12 mouse cellular contexts compared by ENCODE assay signal in genomic region chr14:122472647-122473046, GRCm38 (mm10). TPM values are rescaled to one million over a fixed set of nuclear protein-coding genes. Genes with fewer than 3 reads are reported as not detected.
DNase-seq lines count a peak whose midpoint lies in the region; ATAC-seq and TF ChIP-seq lines count a peak whose summit lies in the region.
"Had no signal": no experiment of that assay in that cellular context is flagged by ENCODE, and none has a peak within 500 bp of the region (broad histone marks: within the 10 kb centered on the region; RNA-seq: fewer than 3 reads in every experiment).

No protein-coding gene starts in this region.

- peaks cover 6% of the 10 kb centered on the region; the same call in 1 of the 2 replicates for H3K36me3 ChIP-seq in ES-E14 (ENCODE audit: control insufficient read depth, insufficient read depth, low read length, poor library complexity, severe bottlenecking)
- H3K36me3 ChIP-seq in embryonic facial prominence, embryonic 11.5 days (replicated peaks; ENCODE audit: control insufficient read depth, insufficient read depth, low read depth, low read length): no peaks in the 10 kb centered on the region
- H3K36me3 ChIP-seq in hindbrain, embryonic 15.5 days: no peaks in the 10 kb centered on the region
- H3K36me3 ChIP-seq in midbrain, postnatal 0 days (ENCODE audit: insufficient read depth, low read length): no peaks in the 10 kb centered on the region
- H3K36me3 ChIP-seq in kidney, adult 2 months (ENCODE audit: control insufficient read depth, insufficient read depth, low read length): no peaks in the 10 kb centered on the region
- H3K36me3 ChIP-seq: heart, embryonic 13.5 days; lung, embryonic 15.5 days had no signal

- no peak overlapping the region; a peak in 1 of 4 replicates for H3K4me3 ChIP-seq in ES-E14 (ENCODE audit: insufficient read depth in 1 of 2, low read depth in 1 of 2, low read length in 2 of 2, poor library complexity in 1 of 2, severe bottlenecking in 1 of 2)
- H3K4me3 ChIP-seq in embryonic facial prominence, embryonic 11.5 days (ENCODE audit: low read depth, low read length): no peak overlapping the region
- peak overlapping the region; percentile 55 for H3K4me3 ChIP-seq in hindbrain, embryonic 15.5 days
- no peak overlapping the region; the same call in 1 of the 2 replicates for H3K4me3 ChIP-seq in midbrain, postnatal 0 days (ENCODE audit: low read depth, low read length)
- no peak overlapping the region for H3K4me3 ChIP-seq in kidney, adult 2 months (ENCODE audit: insufficient read depth, low read depth, low read length)
- H3K4me3 ChIP-seq: heart, embryonic 13.5 days; lung, embryonic 15.5 days had no signal

- H3K9me3 ChIP-seq in ES-E14 (ENCODE audit: control insufficient read depth, insufficient read depth, low read depth, low read length): no peaks in the 10 kb centered on the region
- no peaks in the 10 kb centered on the region for H3K9me3 ChIP-seq in embryonic facial prominence, embryonic 11.5 days (replicated peaks; ENCODE audit: control insufficient read depth, low read length)
- no peaks in the 10 kb centered on the region for H3K9me3 ChIP-seq in hindbrain, embryonic 15.5 days
- H3K9me3 ChIP-seq in midbrain, postnatal 0 days (ENCODE audit: low read length): no peaks in the 10 kb centered on the region
- H3K9me3 ChIP-seq: heart, embryonic 13.5 days; lung, embryonic 15.5 days had no signal

- H3K27me3 ChIP-seq in embryonic facial prominence, embryonic 11.5 days (ENCODE audit: control insufficient read depth, insufficient read depth, low read length): peaks cover 60% of the 10 kb centered on the region
- peaks cover 46% of the 10 kb centered on the region for H3K27me3 ChIP-seq in hindbrain, embryonic 15.5 days
- H3K27me3 ChIP-seq in midbrain, postnatal 0 days (ENCODE audit: insufficient read depth, low read length): peaks cover 28% of the 10 kb centered on the region
- H3K27me3 ChIP-seq in kidney, adult 2 months (replicated peaks; ENCODE audit: control insufficient read depth, insufficient read depth, low read length): peaks cover 19% of the 10 kb centered on the region

- H3K4me1 ChIP-seq in ES-E14 (ENCODE audit: control insufficient read depth in 2 of 2, insufficient read depth in 2 of 2, low read length in 2 of 2, poor library complexity in 1 of 2): peaks cover 2 to 3% of the 10 kb centered on the region in 2 experiments; a peak in 1 of 4 replicates
- H3K4me1 ChIP-seq in embryonic facial prominence, embryonic 11.5 days (ENCODE audit: control insufficient read depth, insufficient read depth, low read length): peaks cover 6% of the 10 kb centered on the region
- peaks cover 15% of the 10 kb centered on the region for H3K4me1 ChIP-seq in hindbrain, embryonic 15.5 days (replicated peaks)
- no peaks in the 10 kb centered on the region for H3K4me1 ChIP-seq in midbrain, postnatal 0 days (ENCODE audit: insufficient read depth, low read length)
- no peaks in the 10 kb centered on the region for H3K4me1 ChIP-seq in kidney, adult 2 months (ENCODE audit: control insufficient read depth, insufficient read depth, low read length)

- WGBS in embryonic facial prominence, embryonic 11.5 days: 3% methylated on average over 5 of the region's 5 CpGs
- WGBS in hindbrain, embryonic 15.5 days: 14% methylated on average over 5 of the region's 5 CpGs
- WGBS in midbrain, postnatal 0 days: 16% methylated on average over 5 of the region's 5 CpGs
- 4% methylated on average over 5 of the region's 5 CpGs for WGBS in kidney, adult 2 months

- no peak for TF ChIP-seq POLR2A in kidney, adult 2 months (IDR thresholded peaks at IDR 0.05; ENCODE audit: low read depth, low read length)

- in situ Hi-C loops in ES-E14 (cut with MboI; ENCODE audit: low sequenced_read_pairs in 2 of 2, unreplicated experiment in 2 of 2): no loop called here

- ATAC-seq in embryonic facial prominence, embryonic 11.5 days (replicated peaks; ENCODE audit: insufficient number of reproducible peaks, low FRiP score, low TSS enrichment, low read depth): no peak
- ATAC-seq in hindbrain, embryonic 15.5 days (ENCODE audit: low FRiP score, low read depth): no peak
- ATAC-seq in midbrain, postnatal 0 days (ENCODE audit: low FRiP score): no peak
- ATAC-seq: activated CD4-positive, CD25-positive, alpha-beta regulatory T cell, adult 4 months had no signal

- TF ChIP-seq CTCF in midbrain, postnatal 0 days (IDR thresholded peaks at IDR 0.05): no peak
- no peak for TF ChIP-seq CTCF in kidney, adult 2 months (conservative IDR thresholded peaks at IDR 0.05; ENCODE audit: insufficient read depth, insufficient read length, low read depth, low read length)

- no peak overlapping the region for H3K4me2 ChIP-seq in embryonic facial prominence, embryonic 11.5 days (ENCODE audit: low read depth, low read length)
- H3K4me2 ChIP-seq in hindbrain, embryonic 15.5 days: peak overlapping the region; percentile 55
- peak overlapping the region; percentile 42; the same call in 1 of the 2 replicates for H3K4me2 ChIP-seq in midbrain, postnatal 0 days (ENCODE audit: low read depth, low read length, poor library complexity, severe bottlenecking)
- H3K4me2 ChIP-seq: heart, embryonic 13.5 days; lung, embryonic 15.5 days had no signal

- DNase-seq in ES-E14 (ENCODE audit: low read depth, low spot score): no peak
- DNase-seq in embryonic facial prominence, embryonic 11.5 days (ENCODE audit: low spot score): peak; percentile 16
- no peak for DNase-seq in midbrain, postnatal 0 days (ENCODE audit: low spot score)
- no peak for DNase-seq in heart, adult 18-20 months
- no peak for DNase-seq in spleen, postnatal 10 days (ENCODE audit: low spot score in 2 of 2)
- DNase-seq in kidney, adult 2 months: no peak
- DNase-seq: kidney, adult 8-10 months; layer of hippocampus, postnatal 36 days had no signal

- H3K27ac ChIP-seq in ES-E14 (ENCODE audit: insufficient read depth, low read depth, low read length, poor library complexity, severe bottlenecking): no peak overlapping the region
- H3K27ac ChIP-seq in embryonic facial prominence, embryonic 11.5 days (replicated peaks; ENCODE audit: low read depth, low read length): no peak overlapping the region
- peak overlapping the region; percentile 97 for H3K27ac ChIP-seq in hindbrain, embryonic 15.5 days (replicated peaks)
- no peak overlapping the region for H3K27ac ChIP-seq in midbrain, postnatal 0 days (ENCODE audit: low read depth, low read length)
- no peak overlapping the region for H3K27ac ChIP-seq in kidney, adult 2 months (ENCODE audit: insufficient read depth, low read depth, low read length)
- H3K27ac ChIP-seq: heart, embryonic 13.5 days; lung, embryonic 15.5 days had no signal

- no peak overlapping the region for H3K9ac ChIP-seq in ES-E14 (ENCODE audit: insufficient read depth, low read depth, low read length, poor library complexity, severe bottlenecking)
- no peak overlapping the region for H3K9ac ChIP-seq in embryonic facial prominence, embryonic 11.5 days (replicated peaks; ENCODE audit: low read length)
- H3K9ac ChIP-seq in hindbrain, embryonic 15.5 days: peak overlapping the region; percentile 39; the same call in 1 of the 2 replicates
- H3K9ac ChIP-seq in midbrain, postnatal 0 days (replicated peaks; ENCODE audit: low read length, poor library complexity, severe bottlenecking): no peak overlapping the region
- H3K9ac ChIP-seq: heart, embryonic 13.5 days; lung, embryonic 15.5 days had no signal

TF ChIP-seq in ES-E14, 5 proteins besides CTCF, POLR2A, EP300 and RAD21:
- TF ChIP-seq CHD2 (IDR thresholded peaks at IDR 0.05; ENCODE audit: low read depth, low read length) (0 out of 2 replicates have a peak, but pooled peaks have one; percentile 32), MAFK (IDR thresholded peaks at IDR 0.05; ENCODE audit: insufficient read depth, low read depth, low read length) (no peak)

RNA-seq across cellular contexts. Expression of gene Zic2, which starts 2.6 kb away (rescaled TPM):
- 17.3 and 22.1 TPM in 2 replicates for total RNA-seq in ES-E14 (2012; rRNA removed)
- 2.1 and 2.3 TPM in 2 replicates for polyA plus RNA-seq in embryonic facial prominence, embryonic 11.5 days (2014; fragmentation: Nextera tagmentation; extraction: Ambion mirVana)
- 11.6 and 12.9 TPM in 2 replicates for polyA plus RNA-seq in hindbrain, embryonic 15.5 days (2015; fragmentation: Nextera tagmentation; extraction: Ambion mirVana)
- total RNA-seq in midbrain, postnatal 0 days (2014; rRNA removed): 69.2 and 106 TPM in 2 replicates
- 6.9 and 13.9 TPM in 2 replicates for polyA plus RNA-seq in midbrain, postnatal 0 days (2015; fragmentation: Nextera tagmentation; extraction: Ambion mirVana)
- total RNA-seq in heart, adult 18-20 months (2021): not detected
- not detected in 2 replicates for polyA plus RNA-seq in kidney, adult 2 months (2012; rRNA removed)
- polyA plus RNA-seq: activated CD4-positive, CD25-positive, alpha-beta regulatory T cell, adult 4 months; heart, embryonic 13.5 days; lung, embryonic 15.5 days had no signal

RNA-seq across cellular contexts. Expression of gene Zic5, which starts 7.2 kb away (rescaled TPM):
- total RNA-seq in ES-E14 (2012; rRNA removed): 15.2 and 29.7 TPM in 2 replicates
- 4.1 and 5.0 TPM in 2 replicates for polyA plus RNA-seq in embryonic facial prominence, embryonic 11.5 days (2014; fragmentation: Nextera tagmentation; extraction: Ambion mirVana)
- polyA plus RNA-seq in hindbrain, embryonic 15.5 days (2015; fragmentation: Nextera tagmentation; extraction: Ambion mirVana): 13.8 and 17.9 TPM in 2 replicates
- 10.7 and 24.8 TPM in 2 replicates for total RNA-seq in midbrain, postnatal 0 days (2014; rRNA removed)
- 4.4 and 8.8 TPM in 2 replicates for polyA plus RNA-seq in midbrain, postnatal 0 days (2015; fragmentation: Nextera tagmentation; extraction: Ambion mirVana)
- not detected for total RNA-seq in heart, adult 18-20 months (2021)
- not detected in 2 replicates for polyA plus RNA-seq in kidney, adult 2 months (2012; rRNA removed)
- polyA plus RNA-seq: heart, embryonic 13.5 days; lung, embryonic 15.5 days had no signal

RNA-seq across cellular contexts. Expression of gene Gm10837, which starts 17.7 kb away (rescaled TPM):
- not detected in 2 replicates for total RNA-seq in ES-E14 (2012; rRNA removed)
- not detected in 2 replicates for polyA plus RNA-seq in embryonic facial prominence, embryonic 11.5 days (2014; fragmentation: Nextera tagmentation; extraction: Ambion mirVana)
- 0.50 and 0.64 TPM in 2 replicates for polyA plus RNA-seq in hindbrain, embryonic 15.5 days (2015; fragmentation: Nextera tagmentation; extraction: Ambion mirVana)
- total RNA-seq in midbrain, postnatal 0 days (2014; rRNA removed): 0.19 and 0.38 TPM in 2 replicates
- polyA plus RNA-seq in midbrain, postnatal 0 days (2015; fragmentation: Nextera tagmentation; extraction: Ambion mirVana): 0.21 and 0.32 TPM in 2 replicates
- not detected for total RNA-seq in heart, adult 18-20 months (2021)
- not detected in 2 replicates for polyA plus RNA-seq in kidney, adult 2 months (2012; rRNA removed)
- total RNA-seq: layer of hippocampus, postnatal 36 days had no signal
- polyA plus RNA-seq: activated CD4-positive, CD25-positive, alpha-beta regulatory T cell, adult 4 months; lung, embryonic 15.5 days had no signal

RNA-seq across cellular contexts. Expression of gene Gm5089, which starts 21.7 kb away (rescaled TPM):
- total RNA-seq in ES-E14 (2012; rRNA removed): 0.21 and 0.31 TPM in 2 replicates
- polyA plus RNA-seq in embryonic facial prominence, embryonic 11.5 days (2014; fragmentation: Nextera tagmentation; extraction: Ambion mirVana): not detected in 2 replicates
- polyA plus RNA-seq in hindbrain, embryonic 15.5 days (2015; fragmentation: Nextera tagmentation; extraction: Ambion mirVana): 2.4 and 2.7 TPM in 2 replicates
- 1.9 TPM in 1 of 2 replicates, not detected in the other for total RNA-seq in midbrain, postnatal 0 days (2014; rRNA removed)
- 0.07 TPM in 1 of 2 replicates, not detected in the other for polyA plus RNA-seq in midbrain, postnatal 0 days (2015; fragmentation: Nextera tagmentation; extraction: Ambion mirVana)
- not detected for total RNA-seq in heart, adult 18-20 months (2021)
- polyA plus RNA-seq in kidney, adult 2 months (2012; rRNA removed): not detected in 2 replicates
- polyA plus RNA-seq: activated CD4-positive, CD25-positive, alpha-beta regulatory T cell, adult 4 months; heart, embryonic 13.5 days; lung, embryonic 15.5 days had no signal
